Mouse (Mus musculus) myocyte (in vitro differentiated cells): ENCODE measurements around the gene Zfp683. TPM values are rescaled to one million over a fixed set of nuclear protein-coding genes. Genes with fewer than 3 reads are reported as not detected.

ENCODE experiments used
- H3K27me3 ChIP-seq: one replicate; pipeline ENCODE4 v1.6.1; 2011; ENCODE audit not compliant: control insufficient read depth, insufficient read depth, insufficient read length
- H3K36me3 ChIP-seq: one replicate; pipeline ENCODE4 v1.6.1; 2011; ENCODE audit not compliant: control insufficient read depth, insufficient read depth
- H3K4me2 ChIP-seq: one replicate; pipeline ENCODE4 v1.6.1; 2011; ENCODE audit warnings: low read depth, control low read depth
- H3K4me3 ChIP-seq: one replicate; pipeline ENCODE4 v1.5.1; 2011; ENCODE audit warnings: mild to moderate bottlenecking, control low read depth, moderate library complexity
- H3K79me2 ChIP-seq: one replicate; pipeline ENCODE4 v1.6.1; 2011; ENCODE audit not compliant: control insufficient read depth, insufficient read depth
- H3ac ChIP-seq: one replicate; pipeline ENCODE4 v1.6.1; 2011; ENCODE audit not compliant: control insufficient read depth, insufficient read length
- CEBPB ChIP-seq: IDR thresholded peaks from 2 replicates; pipeline ENCODE4 v1.6.1; 2011; ENCODE audit warnings: mild to moderate bottlenecking, moderate library complexity; ENCODE audit not compliant: poor library complexity, insufficient read depth, severe bottlenecking
- E2F4 ChIP-seq: IDR thresholded peaks from one replicate; pipeline ENCODE4 v1.6.1; 2011; ENCODE audit warnings: mild to moderate bottlenecking, control low read depth, moderate library complexity; ENCODE audit not compliant: insufficient read depth
- MAX ChIP-seq: IDR thresholded peaks from one replicate; pipeline ENCODE4 v1.6.1; 2011; ENCODE audit warnings: low read depth, mild to moderate bottlenecking, control low read depth
- MYOD1 ChIP-seq, 3 experiments: IDR thresholded peaks; one replicate each; pipeline ENCODE4 v1.6.1; 2011; ENCODE audit warnings: control low read depth in 2 of 3, low read depth in 2 of 3, mild to moderate bottlenecking in 2 of 3, moderate library complexity in 1 of 3; ENCODE audit not compliant: insufficient read length in 2 of 3, control insufficient read depth in 1 of 3
- MYOG ChIP-seq, 3 experiments: IDR thresholded peaks; one replicate each; pipeline ENCODE4 v1.6.1; 2011; ENCODE audit warnings: control low read depth in 2 of 3, low read depth in 2 of 3, mild to moderate bottlenecking in 2 of 3; ENCODE audit not compliant: insufficient read length in 2 of 3, control insufficient read depth in 1 of 3, insufficient read depth in 1 of 3
- POLR2A ChIP-seq: IDR thresholded peaks from one replicate; pipeline ENCODE4 v1.6.1; 2011; ENCODE audit warnings: low read depth, mild to moderate bottlenecking, control low read depth, moderate library complexity; ENCODE audit not compliant: insufficient read length
- POLR2AphosphoS2 ChIP-seq: IDR thresholded peaks from one replicate; pipeline ENCODE4 v1.6.1; 2011; ENCODE audit warnings: low read depth, control low read depth; ENCODE audit not compliant: insufficient read length
- REST ChIP-seq: IDR thresholded peaks from one replicate; pipeline ENCODE4 v1.6.1; 2011; ENCODE audit warnings: mild to moderate bottlenecking, control low read depth, moderate library complexity; ENCODE audit not compliant: insufficient read depth, insufficient read length
- SRF ChIP-seq: IDR thresholded peaks from one replicate; pipeline ENCODE4 v1.6.1; 2011; ENCODE audit warnings: low read depth; ENCODE audit not compliant: control insufficient read depth, insufficient read length
- TCF12 ChIP-seq: IDR thresholded peaks from one replicate; pipeline ENCODE4 v1.6.1; 2011; ENCODE audit warnings: mild to moderate bottlenecking, control low read depth; ENCODE audit not compliant: poor library complexity, insufficient read depth, severe bottlenecking
- TCF3 ChIP-seq: IDR thresholded peaks from one replicate; pipeline ENCODE4 v1.6.1; 2011; ENCODE audit warnings: low read depth, control low read depth; ENCODE audit not compliant: insufficient read length
- USF1 ChIP-seq: IDR thresholded peaks from one replicate; pipeline ENCODE4 v1.6.1; 2011; ENCODE audit warnings: low read depth, mild to moderate bottlenecking, control low read depth, moderate library complexity
- polyA plus RNA-seq: library from polyadenylated mRNA; unstranded; fragments of >200 nt; fragmentation: generic; extraction: Trizol; gene quantifications from one replicate; pipeline ENCODE4 v1.2.1, GENCODE M21; 2012; ENCODE audit warnings: missing spikeins

Gene Zfp683
- polyA plus RNA-seq, 1 experiment = not detected

- TF ChIP-seq MAX = no peak
- no peak for TF ChIP-seq MYOG (IDR thresholded peaks at IDR 0.05; ENCODE audit: control insufficient read depth in 1 of 3, insufficient read depth in 1 of 3, insufficient read length in 2 of 3, low read depth in 2 of 3)
- TF ChIP-seq SRF = no peak
- no peak for TF ChIP-seq E2F4
- TF ChIP-seq MYOD1 (IDR thresholded peaks at IDR 0.05; ENCODE audit: control insufficient read depth in 1 of 3, insufficient read length in 2 of 3, low read depth in 2 of 3) = no peak
- TF ChIP-seq TCF3 = no peak
- TF ChIP-seq REST = no peak
- TF ChIP-seq TCF12 = no peak
- no peak for TF ChIP-seq POLR2A
- no peak for TF ChIP-seq CEBPB
- no peak for TF ChIP-seq POLR2AphosphoS2
- no peak for TF ChIP-seq USF1
- H3K79me2 ChIP-seq = no peaks in the 10 kb centered on the region
- H3ac ChIP-seq = no peak overlapping the region
- no peak overlapping the region for H3K4me3 ChIP-seq
- peaks cover 29% of the 10 kb centered on the region for H3K27me3 ChIP-seq
- H3K4me2 ChIP-seq = peak overlapping the region; percentile 51
- no peaks in the 10 kb centered on the region for H3K36me3 ChIP-seq
These were observed 41.9 kb upstream of the Zfp683 start for GRCm38 (mm10) chr4:134011450-134012414.

- no peaks in the 10 kb centered on the region for H3K36me3 ChIP-seq
These were observed 40.6 kb upstream of the Zfp683 start for GRCm38 (mm10) chr4:134012858-134013528.

GRCm38 (mm10) chr4:134016208-134016607 lies 37.4 kb upstream of the Zfp683 start:
- Histone ChIP-seq H3K4me3 (no peak overlapping the region), H3ac (no peak overlapping the region), H3K79me2 (no peaks in the 10 kb centered on the region), H3K36me3 (no peaks in the 10 kb centered on the region), H3K4me2 (no peak overlapping the region), H3K27me3 (peaks cover 36% of the 10 kb centered on the region)
- no peak for TF ChIP-seq MYOD1 (IDR thresholded peaks at IDR 0.05; ENCODE audit: control insufficient read depth in 1 of 3, insufficient read length in 2 of 3, low read depth in 2 of 3)
- no peak for TF ChIP-seq MYOG (IDR thresholded peaks at IDR 0.05; ENCODE audit: control insufficient read depth in 1 of 3, insufficient read depth in 1 of 3, insufficient read length in 2 of 3, low read depth in 2 of 3)
- no peak for TF ChIP-seq REST
- TF ChIP-seq E2F4 = no peak
- TF ChIP-seq SRF = no peak
- TF ChIP-seq POLR2AphosphoS2 = no peak
- no peak for TF ChIP-seq POLR2A
- TF ChIP-seq USF1 = no peak
- no peak for TF ChIP-seq CEBPB
- TF ChIP-seq TCF12 = no peak
- TF ChIP-seq MAX = no peak
- no peak for TF ChIP-seq TCF3

More at GRCm38 (mm10) chr4:134012858-134013528, 40.6 kb upstream of the Zfp683 start:
- H3K27me3 ChIP-seq = peaks cover 36% of the 10 kb centered on the region
- H3K4me2 ChIP-seq = peak overlapping the region; percentile 51
- no peak overlapping the region for H3K4me3 ChIP-seq
- TF ChIP-seq USF1 (no peak), MYOD1 (IDR thresholded peaks at IDR 0.05; ENCODE audit: control insufficient read depth in 1 of 3, insufficient read length in 2 of 3, low read depth in 2 of 3) (peak in 1 of 3 experiments; percentile 4)
- H3K79me2 ChIP-seq = no peaks in the 10 kb centered on the region
- H3ac ChIP-seq = no peak overlapping the region

- Histone ChIP-seq H3K79me2 (no peaks in the 10 kb centered on the region), H3ac (no peak overlapping the region), H3K36me3 (no peaks in the 10 kb centered on the region), H3K4me2 (no peak overlapping the region), H3K27me3 (peaks cover 36% of the 10 kb centered on the region), H3K4me3 (no peak overlapping the region)
- TF ChIP-seq MAX = no peak
- no peak for TF ChIP-seq REST
- TF ChIP-seq MYOG (IDR thresholded peaks at IDR 0.05; ENCODE audit: control insufficient read depth in 1 of 3, insufficient read depth in 1 of 3, insufficient read length in 2 of 3, low read depth in 2 of 3) = no peak
- TF ChIP-seq POLR2AphosphoS2 = no peak
- no peak for TF ChIP-seq TCF12
These were observed 36.9 kb upstream of the Zfp683 start for GRCm38 (mm10) chr4:134016767-134017166.
